Mouse (Mus musculus) stomach, embryonic 16.5 days (tissue): ENCODE measurements around the gene Dnaja2. TPM values are rescaled to one million over a fixed set of nuclear protein-coding genes. Genes with fewer than 3 reads are reported as not detected.
A peak's percentile ranks its signal among the peaks of the same experiment; 100 is the strongest.

Experiments used
- ATAC-seq: fragments of 200-750 bp; cut with Nextera tagmentation; 2 replicates; pipeline ENCODE4 v1.8.0; 2017; ENCODE audit warnings: moderate number of reproducible peaks, moderate TSS enrichment; ENCODE audit not compliant: insufficient read depth, low FRiP score
- H3K27ac ChIP-seq: fragments of 300-500 bp; sonication (generic); 2 replicates; pipeline ENCODE4 v1.5.1; 2014; ENCODE audit warnings: low read length
- H3K27me3 ChIP-seq: fragments of 300-500 bp; sonication (generic); 2 replicates; pipeline ENCODE4 v1.6.1; 2014; ENCODE audit warnings: low read length, control low read depth, mixed read lengths; ENCODE audit not compliant: control insufficient read depth, insufficient read depth
- H3K36me3 ChIP-seq: fragments of 300-500 bp; sonication (generic); 2 replicates; pipeline ENCODE4 v1.6.1; 2014; ENCODE audit warnings: low read length; ENCODE audit not compliant: control insufficient read depth, insufficient read depth
- H3K4me1 ChIP-seq: fragments of 300-500 bp; sonication (generic); 2 replicates; pipeline ENCODE4 v1.6.1; 2014; ENCODE audit warnings: low read length, control low read depth, mixed read lengths; ENCODE audit not compliant: control insufficient read depth, insufficient read depth
- H3K4me2 ChIP-seq: fragments of 300-500 bp; sonication (generic); 2 replicates; pipeline ENCODE4 v1.6.1; 2014; ENCODE audit warnings: low read depth, low read length, mixed read lengths
- H3K4me3 ChIP-seq: fragments of 300-500 bp; sonication (generic); replicated peaks from 2 replicates; pipeline ENCODE4 v1.5.1; 2014; ENCODE audit warnings: mild to moderate bottlenecking, low read length
- H3K9ac ChIP-seq: fragments of 300-500 bp; sonication (generic); 2 replicates; pipeline ENCODE4 v1.6.1; 2014; ENCODE audit warnings: low read length
- H3K9me3 ChIP-seq: fragments of 300-500 bp; sonication (generic); replicated peaks from 2 replicates; pipeline ENCODE4 v1.6.1; 2016; ENCODE audit warnings: low read length, control low read depth; ENCODE audit not compliant: control insufficient read depth
- WGBS: fragments of 180-500 bp; shearing (Covaris S2); extraction: QIAGEN DNeasy Blood & Tissue Kit; methylation state at CpG from one replicate; pipeline ENCODE4 v1.1.7; 2014; 5-methylcytosine and 5-hydroxymethylcytosine counted together
- polyA plus RNA-seq: library from polyadenylated mRNA; unstranded; fragments of >200 nt; fragmentation: Nextera tagmentation; extraction: Ambion mirVana; gene quantifications from 2 replicates; pipeline ENCODE4 v1.2.1, GENCODE M21; 2015

The Dnaja2 gene
- polyA plus RNA-seq, 1 experiment from 2014 or later, result 135 TPM

GRCm38 (mm10) chr8:85515391-85515790, 39.8 kb downstream of the Dnaja2 start:
- Histone ChIP-seq H3K27ac (no peak overlapping the region; the same call in 1 of the 2 replicates), H3K4me3 (no peak overlapping the region), H3K36me3 (no peaks in the 10 kb centered on the region; the same call in 1 of the 2 replicates), H3K9me3 (no peaks in the 10 kb centered on the region), H3K4me2 (no peak overlapping the region), H3K4me1 (0 out of 2 replicates have a peak, but pooled peaks cover 3% of the 10 kb centered on the region), H3K9ac (no peak overlapping the region), H3K27me3 (no peaks in the 10 kb centered on the region)
- ATAC-seq, result 0 out of 2 replicates have a peak, but pooled peaks have one; percentile 40
- 77% methylated on average over 7 of the region's 7 CpGs for WGBS

GRCm38 (mm10) chr8:85513283-85513682, 41.9 kb downstream of the Dnaja2 start:
- Histone ChIP-seq H3K4me3 (no peak overlapping the region), H3K9me3 (no peaks in the 10 kb centered on the region), H3K4me2 (no peak overlapping the region), H3K9ac (no peak overlapping the region), H3K27ac (0 out of 2 replicates have a peak overlapping the region, but pooled peaks have one; percentile 31), H3K4me1 (0 out of 2 replicates have a peak, but pooled peaks cover 3% of the 10 kb centered on the region), H3K36me3 (0 out of 2 replicates have a peak, but pooled peaks cover 4% of the 10 kb centered on the region), H3K27me3 (no peaks in the 10 kb centered on the region)
- ATAC-seq, result no peak
- WGBS, result 74% methylated on average over 4 of the region's 4 CpGs

- no peaks in the 10 kb centered on the region for H3K9me3 ChIP-seq
- H3K4me2 ChIP-seq, result no peak overlapping the region
- no peak overlapping the region for H3K9ac ChIP-seq
- no peak for ATAC-seq
- H3K36me3 ChIP-seq, result 0 out of 2 replicates have a peak, but pooled peaks cover 4% of the 10 kb centered on the region
- H3K27ac ChIP-seq, result no peak overlapping the region
- WGBS, result 90% methylated on average over 8 of the region's 8 CpGs
- H3K4me3 ChIP-seq, result no peak overlapping the region
- H3K27me3 ChIP-seq, result no peaks in the 10 kb centered on the region
- H3K4me1 ChIP-seq, result 0 out of 2 replicates have a peak, but pooled peaks cover 3% of the 10 kb centered on the region
These were observed 42.9 kb downstream of the Dnaja2 start for GRCm38 (mm10) chr8:85512234-85512633.

- H3K27me3 ChIP-seq, result no peaks in the 10 kb centered on the region
- no peak for ATAC-seq
- 81% methylated on average over 4 of the region's 4 CpGs for WGBS
- H3K9ac ChIP-seq, result no peak overlapping the region
- no peak overlapping the region for H3K27ac ChIP-seq
- H3K36me3 ChIP-seq, result 0 out of 2 replicates have a peak, but pooled peaks cover 4% of the 10 kb centered on the region
- H3K9me3 ChIP-seq, result no peaks in the 10 kb centered on the region
- no peaks in the 10 kb centered on the region for H3K4me1 ChIP-seq
- H3K4me3 ChIP-seq, result no peak overlapping the region
- H3K4me2 ChIP-seq, result no peak overlapping the region
These were observed 46.5 kb downstream of the Dnaja2 start for GRCm38 (mm10) chr8:85508661-85509060.

- H3K4me3 ChIP-seq, result no peak overlapping the region
- 0 out of 2 replicates have a peak, but pooled peaks cover 4% of the 10 kb centered on the region for H3K36me3 ChIP-seq
- ATAC-seq, result no peak
- H3K27me3 ChIP-seq, result no peaks in the 10 kb centered on the region
- no peaks in the 10 kb centered on the region for H3K9me3 ChIP-seq
- no peak overlapping the region for H3K4me2 ChIP-seq
- H3K9ac ChIP-seq, result no peak overlapping the region
- H3K27ac ChIP-seq, result no peak overlapping the region
- no peaks in the 10 kb centered on the region for H3K4me1 ChIP-seq
- 71% methylated on average over 4 of the region's 4 CpGs for WGBS
These were observed 48.5 kb downstream of the Dnaja2 start for GRCm38 (mm10) chr8:85506620-85507019.

GRCm38 (mm10) chr8:85504704-85505103, 50.4 kb downstream of the Dnaja2 start:
- 85% methylated on average over 6 of the region's 6 CpGs for WGBS
- Histone ChIP-seq H3K9ac (no peak overlapping the region), H3K9me3 (no peaks in the 10 kb centered on the region), H3K27me3 (no peaks in the 10 kb centered on the region), H3K27ac (no peak overlapping the region), H3K36me3 (0 out of 2 replicates have a peak, but pooled peaks cover 4% of the 10 kb centered on the region), H3K4me1 (peaks cover 6% of the 10 kb centered on the region; the same call in 1 of the 2 replicates), H3K4me2 (no peak overlapping the region), H3K4me3 (no peak overlapping the region)
- ATAC-seq, result no peak

- ATAC-seq, result no peak
- Histone ChIP-seq H3K4me3 (no peak overlapping the region), H3K9ac (no peak overlapping the region), H3K4me2 (no peak overlapping the region), H3K36me3 (no peaks in the 10 kb centered on the region), H3K9me3 (no peaks in the 10 kb centered on the region), H3K27ac (no peak overlapping the region), H3K4me1 (peaks cover 13% of the 10 kb centered on the region; the same call in 1 of the 2 replicates), H3K27me3 (no peaks in the 10 kb centered on the region)
- whole genome bisulfite sequencing, result 64% methylated on average over 3 of the region's 3 CpGs
These were observed 52.1 kb downstream of the Dnaja2 start for GRCm38 (mm10) chr8:85503065-85503464.

- Histone ChIP-seq H3K4me3 (no peak overlapping the region), H3K9me3 (no peaks in the 10 kb centered on the region), H3K4me2 (no peak overlapping the region), H3K27me3 (no peaks in the 10 kb centered on the region), H3K27ac (no peak overlapping the region), H3K36me3 (no peaks in the 10 kb centered on the region), H3K9ac (no peak overlapping the region), H3K4me1 (peaks cover 13% of the 10 kb centered on the region; the same call in 1 of the 2 replicates)
- 70% methylated on average over 2 of the region's 2 CpGs for WGBS
- no peak; the same call in 1 of the 2 replicates for ATAC-seq
These were observed 52.8 kb downstream of the Dnaja2 start for GRCm38 (mm10) chr8:85502381-85502780.

- Histone ChIP-seq H3K27me3 (no peaks in the 10 kb centered on the region), H3K4me2 (no peak overlapping the region), H3K4me3 (no peak overlapping the region), H3K9ac (no peak overlapping the region), H3K4me1 (peaks cover 13% of the 10 kb centered on the region; the same call in 1 of the 2 replicates), H3K27ac (no peak overlapping the region), H3K36me3 (no peaks in the 10 kb centered on the region), H3K9me3 (no peaks in the 10 kb centered on the region)
- no peak for ATAC-seq
- 67% methylated on average over 11 of the region's 11 CpGs for WGBS
These were observed 54.0 kb downstream of the Dnaja2 start for GRCm38 (mm10) chr8:85500955-85501685.
